ENCODE assay signal across 7 mouse cellular contexts in the genomic region with DNA sequence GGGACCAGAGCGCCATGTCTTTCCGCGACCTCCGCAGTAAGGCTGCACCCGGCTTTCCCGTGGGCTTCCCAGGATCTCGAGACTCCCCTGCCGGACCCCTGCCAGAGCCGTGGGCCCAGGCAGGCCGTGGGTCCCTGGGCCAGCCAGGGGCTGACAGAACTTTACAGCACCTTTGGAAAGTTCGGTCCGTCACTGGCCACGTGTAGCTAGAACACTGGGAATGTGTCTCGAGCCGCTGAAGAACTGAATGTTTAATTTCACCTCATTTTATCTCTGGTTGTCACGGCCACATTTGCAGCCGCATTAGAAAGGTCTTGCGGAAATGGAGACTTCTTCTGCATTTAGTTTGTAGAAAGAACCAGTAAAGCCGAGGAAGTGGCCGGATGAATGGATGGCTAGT. TPM values are rescaled to one million over a fixed set of nuclear protein-coding genes. Genes with fewer than 3 reads are reported as not detected.
A peak's percentile ranks its signal among the peaks of the same experiment; 100 is the strongest.
DNase-seq lines count a peak whose midpoint lies in the region; ATAC-seq lines count a peak whose summit lies in the region.

No protein-coding gene starts in this region.

- H3K4me2 ChIP-seq in lung, embryonic 16.5 days (ENCODE audit: low read depth, low read length): peak overlapping the region; percentile 72
- H3K4me2 ChIP-seq in embryonic facial prominence, embryonic 14.5 days (ENCODE audit: low read depth, low read length): peak overlapping the region; percentile 71
- peak overlapping the region; percentile 70 for H3K4me2 ChIP-seq in limb, embryonic 12.5 days
- H3K4me2 ChIP-seq in stomach, embryonic 14.5 days (replicated peaks; ENCODE audit: low read depth, low read length): peak overlapping the region; percentile 57

- H3K9me3 ChIP-seq in lung, embryonic 16.5 days (ENCODE audit: control insufficient read depth, low read length): no peaks in the 10 kb centered on the region
- no peaks in the 10 kb centered on the region for H3K9me3 ChIP-seq in embryonic facial prominence, embryonic 14.5 days (ENCODE audit: control insufficient read depth, low read length)
- H3K9me3 ChIP-seq in limb, embryonic 12.5 days: no peaks in the 10 kb centered on the region
- no peaks in the 10 kb centered on the region for H3K9me3 ChIP-seq in stomach, embryonic 14.5 days (ENCODE audit: control insufficient read depth, low read depth, low read length)

- H3K4me1 ChIP-seq in lung, embryonic 16.5 days (replicated peaks; ENCODE audit: control insufficient read depth, insufficient read depth, low read length): peaks cover 5% of the 10 kb centered on the region
- H3K4me1 ChIP-seq in embryonic facial prominence, embryonic 14.5 days (ENCODE audit: control insufficient read depth, insufficient read depth, low read length): peaks cover 5% of the 10 kb centered on the region; the same call in 1 of the 2 replicates
- peaks cover 9% of the 10 kb centered on the region for H3K4me1 ChIP-seq in limb, embryonic 12.5 days (replicated peaks)
- H3K4me1 ChIP-seq in stomach, embryonic 14.5 days (ENCODE audit: control insufficient read depth, insufficient read depth, low read length): peaks cover 4% of the 10 kb centered on the region; the same call in 1 of the 2 replicates

- no peaks in the 10 kb centered on the region for H3K27me3 ChIP-seq in lung, embryonic 16.5 days (ENCODE audit: control insufficient read depth, insufficient read depth, low read depth, low read length)
- no peaks in the 10 kb centered on the region for H3K27me3 ChIP-seq in embryonic facial prominence, embryonic 14.5 days (replicated peaks; ENCODE audit: control insufficient read depth, insufficient read depth, low read length)
- no peaks in the 10 kb centered on the region for H3K27me3 ChIP-seq in limb, embryonic 12.5 days
- no peaks in the 10 kb centered on the region for H3K27me3 ChIP-seq in stomach, embryonic 14.5 days (ENCODE audit: control insufficient read depth, insufficient read depth, low read length)

- peak overlapping the region; percentile 78 for H3K4me3 ChIP-seq in lung, embryonic 16.5 days (ENCODE audit: low read length)
- H3K4me3 ChIP-seq in embryonic facial prominence, embryonic 14.5 days (ENCODE audit: low read depth, low read length): peak overlapping the region; percentile 67
- H3K4me3 ChIP-seq in limb, embryonic 12.5 days (replicated peaks): peak overlapping the region; percentile 62
- peak overlapping the region; percentile 45 for H3K4me3 ChIP-seq in stomach, embryonic 14.5 days (ENCODE audit: low read depth, low read length)

- no peak for DNase-seq in lung, postnatal 36 days
- DNase-seq in embryonic facial prominence, embryonic 14.5 days (ENCODE audit: low spot score): no peak
- DNase-seq in right cerebral cortex, postnatal 36 days (ENCODE audit: low spot score in 2 of 2): no peak
- no peak for DNase-seq in testis, postnatal 10 days (ENCODE audit: low spot score)

- ATAC-seq in lung, embryonic 16.5 days (ENCODE audit: low read depth): no peak
- no peak for ATAC-seq in embryonic facial prominence, embryonic 14.5 days (ENCODE audit: low read depth)
- ATAC-seq in limb, embryonic 12.5 days (ENCODE audit: insufficient number of reproducible peaks, insufficient read depth, low FRiP score, low TSS enrichment, low read depth): no peak
- no peak for ATAC-seq in stomach, embryonic 14.5 days (ENCODE audit: insufficient number of reproducible peaks, insufficient read depth, low FRiP score, low read depth)

- H3K9ac ChIP-seq in lung, embryonic 16.5 days (ENCODE audit: low read length): peak overlapping the region; percentile 87
- peak overlapping the region; percentile 83 for H3K9ac ChIP-seq in embryonic facial prominence, embryonic 14.5 days (ENCODE audit: low read depth, low read length)
- H3K9ac ChIP-seq in limb, embryonic 12.5 days (replicated peaks): peak overlapping the region; percentile 70
- peak overlapping the region; percentile 54 for H3K9ac ChIP-seq in stomach, embryonic 14.5 days (replicated peaks; ENCODE audit: low read depth, low read length)

- peaks cover 18% of the 10 kb centered on the region for H3K36me3 ChIP-seq in lung, embryonic 16.5 days (ENCODE audit: control insufficient read depth, insufficient read depth, low read length)
- H3K36me3 ChIP-seq in embryonic facial prominence, embryonic 14.5 days (ENCODE audit: control insufficient read depth, insufficient read depth, low read length): peaks cover 46% of the 10 kb centered on the region
- H3K36me3 ChIP-seq in limb, embryonic 12.5 days: peaks cover 46% of the 10 kb centered on the region
- H3K36me3 ChIP-seq in stomach, embryonic 14.5 days (ENCODE audit: control insufficient read depth, insufficient read depth, low read length): peaks cover 19% of the 10 kb centered on the region

- peak overlapping the region; percentile 82 for H3K27ac ChIP-seq in lung, embryonic 16.5 days (ENCODE audit: low read length)
- 0 out of 2 replicates have a peak overlapping the region, but pooled peaks have one; percentile 70 for H3K27ac ChIP-seq in embryonic facial prominence, embryonic 14.5 days (replicated peaks; ENCODE audit: low read depth, low read length)
- H3K27ac ChIP-seq in limb, embryonic 12.5 days: peak overlapping the region; percentile 62; the same call in 1 of the 2 replicates
- H3K27ac ChIP-seq in stomach, embryonic 14.5 days (ENCODE audit: low read length): peak overlapping the region; percentile 66; the same call in 1 of the 2 replicates

- WGBS in lung, embryonic 16.5 days: 4% methylated on average over 20 of the region's 20 CpGs
- 7% methylated on average over 20 of the region's 20 CpGs for WGBS in embryonic facial prominence, embryonic 14.5 days
- WGBS in limb, embryonic 12.5 days: 10% methylated on average over 20 of the region's 20 CpGs
- 6% methylated on average over 20 of the region's 20 CpGs for WGBS in stomach, embryonic 14.5 days

RNA-seq across cellular contexts. Expression of a gene that starts 0.5 kb away (rescaled TPM):
- polyA plus RNA-seq in lung, embryonic 16.5 days (2015; fragmentation: Nextera tagmentation; extraction: Ambion mirVana): 22.2 and 23.9 TPM in 2 replicates
- 32.0 and 32.2 TPM in 2 replicates for polyA plus RNA-seq in embryonic facial prominence, embryonic 14.5 days (2014; fragmentation: Nextera tagmentation; extraction: Ambion mirVana)
- 25.7 and 30.6 TPM in 2 replicates for polyA plus RNA-seq in limb, embryonic 12.5 days (2016; fragmentation: Nextera tagmentation; extraction: Ambion mirVana)
- 28.3 and 28.9 TPM in 2 replicates for polyA plus RNA-seq in stomach, embryonic 14.5 days (2014; fragmentation: Nextera tagmentation; extraction: Ambion mirVana)

RNA-seq across cellular contexts. Expression of a gene that starts 0.6 kb away (rescaled TPM):
- polyA plus RNA-seq in lung, embryonic 16.5 days (2015; fragmentation: Nextera tagmentation; extraction: Ambion mirVana): 9.4 and 11.1 TPM in 2 replicates
- polyA plus RNA-seq in embryonic facial prominence, embryonic 14.5 days (2014; fragmentation: Nextera tagmentation; extraction: Ambion mirVana): 7.9 and 8.1 TPM in 2 replicates
- polyA plus RNA-seq in limb, embryonic 12.5 days (2016; fragmentation: Nextera tagmentation; extraction: Ambion mirVana): 8.7 and 9.3 TPM in 2 replicates
- polyA plus RNA-seq in stomach, embryonic 14.5 days (2014; fragmentation: Nextera tagmentation; extraction: Ambion mirVana): 6.2 and 6.6 TPM in 2 replicates

RNA-seq across cellular contexts. Expression of a gene that starts 24.7 kb away (rescaled TPM):
- polyA plus RNA-seq in lung, embryonic 16.5 days (2015; fragmentation: Nextera tagmentation; extraction: Ambion mirVana): 1.5 and 2.0 TPM in 2 replicates
- 3.0 and 3.7 TPM in 2 replicates for polyA plus RNA-seq in embryonic facial prominence, embryonic 14.5 days (2014; fragmentation: Nextera tagmentation; extraction: Ambion mirVana)
- polyA plus RNA-seq in limb, embryonic 12.5 days (2016; fragmentation: Nextera tagmentation; extraction: Ambion mirVana): 0.93 and 2.4 TPM in 2 replicates
- polyA plus RNA-seq in stomach, embryonic 14.5 days (2014; fragmentation: Nextera tagmentation; extraction: Ambion mirVana): 1.00 and 3.2 TPM in 2 replicates

RNA-seq across cellular contexts. Expression of a gene that starts 24.8 kb away (rescaled TPM):
- polyA plus RNA-seq in lung, embryonic 16.5 days (2015; fragmentation: Nextera tagmentation; extraction: Ambion mirVana): 7.3 and 7.6 TPM in 2 replicates
- polyA plus RNA-seq in embryonic facial prominence, embryonic 14.5 days (2014; fragmentation: Nextera tagmentation; extraction: Ambion mirVana): 7.2 and 8.1 TPM in 2 replicates
- 5.6 and 7.5 TPM in 2 replicates for polyA plus RNA-seq in limb, embryonic 12.5 days (2016; fragmentation: Nextera tagmentation; extraction: Ambion mirVana)
- 7.0 and 8.1 TPM in 2 replicates for polyA plus RNA-seq in stomach, embryonic 14.5 days (2014; fragmentation: Nextera tagmentation; extraction: Ambion mirVana)

RNA-seq across cellular contexts. Expression of a gene that starts 36.9 kb away (rescaled TPM):
- 48.1 and 49.2 TPM in 2 replicates for polyA plus RNA-seq in lung, embryonic 16.5 days (2015; fragmentation: Nextera tagmentation; extraction: Ambion mirVana)
- 55.4 and 58.2 TPM in 2 replicates for polyA plus RNA-seq in embryonic facial prominence, embryonic 14.5 days (2014; fragmentation: Nextera tagmentation; extraction: Ambion mirVana)
- polyA plus RNA-seq in limb, embryonic 12.5 days (2016; fragmentation: Nextera tagmentation; extraction: Ambion mirVana): 51.5 and 55.5 TPM in 2 replicates
- polyA plus RNA-seq in stomach, embryonic 14.5 days (2014; fragmentation: Nextera tagmentation; extraction: Ambion mirVana): 49.1 and 53.0 TPM in 2 replicates
